Mouse (Mus musculus) frontal cortex, postnatal 10 days (tissue): ENCODE measurements around the gene Mst1r.

Source experiments
- DNase-seq, 2 experiments: peaks; one replicate each; pipeline ENCODE4 v3.0.0; 2022; ENCODE audit warnings: low spot score in 2 of 2, mixed read lengths in 1 of 2

Mst1r gene

GRCm38 (mm10) chr9:107955613-107956289 lies 49.1 kb downstream of the Mst1r start:
- DNase-seq = no peak

DNA sequence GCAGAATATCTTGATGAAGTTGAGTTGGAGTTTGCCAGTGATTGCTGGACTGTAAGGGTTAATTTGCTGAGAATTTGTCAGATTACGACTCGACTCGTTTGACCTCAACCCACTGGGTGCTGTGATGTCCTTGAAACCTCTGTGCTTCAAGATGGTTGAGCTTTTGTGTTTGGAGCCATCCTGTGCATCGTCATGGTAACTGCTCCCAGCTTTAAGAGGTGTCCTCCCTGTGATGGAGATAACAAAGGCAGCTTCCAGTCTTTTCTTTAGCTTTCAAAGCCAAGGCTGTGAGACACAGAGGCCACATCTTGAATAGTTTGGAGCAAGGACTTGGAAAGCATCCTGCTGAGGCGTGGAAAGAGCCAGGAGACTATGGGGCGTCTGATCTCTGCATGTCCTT lies 50.5 kb downstream of the Mst1r start:
- DNase-seq = no peak

DNA sequence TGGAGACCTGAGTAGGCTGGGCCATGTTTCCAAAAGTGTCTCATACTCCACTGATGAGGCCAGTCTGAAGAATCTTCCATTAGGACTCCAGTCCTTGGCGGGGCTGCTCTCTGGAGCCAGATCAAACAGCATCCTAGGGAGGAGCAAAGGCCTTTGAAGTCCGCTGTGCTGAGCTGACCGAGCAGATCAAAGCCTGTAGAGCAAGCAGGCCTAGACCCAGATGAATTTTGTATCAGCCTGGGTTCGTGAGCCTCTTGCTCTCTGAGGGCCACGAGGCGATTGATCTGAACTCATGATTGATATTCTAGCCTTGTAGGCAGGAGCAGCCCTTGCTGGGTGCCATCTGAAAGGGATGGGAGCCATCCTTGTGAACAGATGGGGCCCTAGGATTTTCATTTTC lies 53.2 kb downstream of the Mst1r start:
- DNase-seq = no peak

DNA sequence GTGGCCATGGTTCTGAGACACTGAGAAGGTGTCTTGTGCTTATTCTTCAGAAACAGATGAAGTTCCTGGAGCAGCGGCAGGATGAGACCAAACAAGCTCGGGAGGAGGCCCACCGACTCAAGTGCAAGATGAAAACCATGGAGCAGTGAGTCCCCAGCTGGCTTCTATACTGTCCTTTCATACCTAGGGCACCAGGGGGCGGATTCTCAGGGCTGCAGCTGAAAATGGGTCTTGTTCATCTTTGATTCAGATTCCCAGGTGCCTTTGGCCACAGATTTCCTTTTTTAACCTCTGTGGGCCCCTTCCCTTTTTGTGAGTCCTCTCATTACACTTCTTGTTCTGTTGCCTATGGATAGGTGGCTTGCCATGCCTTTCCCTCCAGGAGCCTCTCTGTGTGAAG lies 54.3 kb downstream of the Mst1r start:
- no peak for DNase-seq

GRCm38 (mm10) chr9:107961351-107961762 lies 54.7 kb downstream of the Mst1r start:
- peak; percentile 72 to 77 for DNase-seq

- peak; percentile 65 to 72 for DNase-seq
These were observed 55.2 kb downstream of the Mst1r start for GRCm38 (mm10) chr9:107961881-107962280.

DNA sequence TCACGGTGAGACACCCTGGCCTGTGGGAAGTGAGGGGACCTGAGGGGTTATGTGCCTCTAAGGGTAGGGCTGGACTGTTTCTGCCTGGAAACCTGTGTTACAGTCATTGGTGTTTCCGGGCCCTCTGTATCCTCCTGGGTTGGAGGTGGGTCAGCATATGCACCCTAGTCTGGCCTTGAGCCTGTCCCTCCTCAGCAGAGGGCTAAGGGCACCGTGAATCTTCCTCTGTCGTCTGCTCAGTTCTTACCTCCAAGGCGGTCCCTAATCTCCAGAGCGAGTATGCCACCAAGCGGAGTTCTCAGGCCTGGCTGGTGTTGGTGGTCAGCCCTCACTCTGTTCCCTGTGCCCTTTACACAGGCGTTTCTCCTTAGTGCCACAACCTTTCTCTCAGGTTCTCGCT lies 56.2 kb downstream of the Mst1r start:
- DNase-seq = no peak

- DNase-seq = peak; percentile 44 to 72
These were observed 57.0 kb downstream of the Mst1r start for GRCm38 (mm10) chr9:107963700-107964099.

- no peak for DNase-seq
These were observed 58.0 kb downstream of the Mst1r start for GRCm38 (mm10) chr9:107964681-107965080.

- DNase-seq = no peak
These were observed 60.0 kb downstream of the Mst1r start for GRCm38 (mm10) chr9:107966676-107967075.

DNA sequence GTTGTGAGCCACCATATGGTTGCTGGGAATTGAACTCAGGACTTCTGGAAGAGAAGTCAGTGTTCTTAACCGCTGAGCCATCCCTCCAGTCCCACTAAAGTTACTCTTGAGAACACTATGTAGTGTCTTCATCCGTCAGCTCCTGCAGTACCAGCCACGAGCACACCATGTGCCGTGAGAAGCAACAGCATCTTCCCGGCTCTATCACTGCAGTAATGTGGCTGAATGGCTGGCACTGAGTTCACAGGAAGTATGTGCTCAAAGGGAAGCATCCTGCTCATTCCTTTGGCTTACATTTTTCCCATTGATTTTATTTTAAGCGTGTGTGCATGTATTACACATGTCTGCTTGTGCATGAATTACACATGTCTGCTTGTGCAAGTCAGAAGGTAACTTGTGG lies 60.8 kb downstream of the Mst1r start:
- DNase-seq = no peak

DNA sequence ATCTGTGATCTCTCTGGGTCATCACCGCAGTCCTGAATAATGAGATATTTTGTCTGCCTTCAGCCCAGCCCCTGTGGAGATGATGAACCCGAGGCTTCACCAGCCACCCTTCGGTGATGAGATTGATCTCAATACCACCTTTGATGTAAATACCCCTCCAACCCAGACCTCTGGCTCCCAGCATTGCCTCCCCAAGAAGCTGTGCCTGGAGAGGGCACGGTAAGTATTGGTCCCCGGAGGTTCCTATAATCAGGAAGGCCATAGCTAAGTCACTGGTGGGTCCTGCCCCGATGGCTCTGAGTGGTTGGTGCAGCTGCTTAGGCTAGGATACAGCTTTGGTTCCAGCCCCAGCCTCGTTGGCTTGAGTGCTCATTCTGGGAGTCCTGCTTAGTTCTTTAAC lies 61.9 kb downstream of the Mst1r start:
- DNase-seq = no peak
